Mouse (Mus musculus): ENCODE measurements around the gene Tacc3.

Gene Tacc3

DNA sequence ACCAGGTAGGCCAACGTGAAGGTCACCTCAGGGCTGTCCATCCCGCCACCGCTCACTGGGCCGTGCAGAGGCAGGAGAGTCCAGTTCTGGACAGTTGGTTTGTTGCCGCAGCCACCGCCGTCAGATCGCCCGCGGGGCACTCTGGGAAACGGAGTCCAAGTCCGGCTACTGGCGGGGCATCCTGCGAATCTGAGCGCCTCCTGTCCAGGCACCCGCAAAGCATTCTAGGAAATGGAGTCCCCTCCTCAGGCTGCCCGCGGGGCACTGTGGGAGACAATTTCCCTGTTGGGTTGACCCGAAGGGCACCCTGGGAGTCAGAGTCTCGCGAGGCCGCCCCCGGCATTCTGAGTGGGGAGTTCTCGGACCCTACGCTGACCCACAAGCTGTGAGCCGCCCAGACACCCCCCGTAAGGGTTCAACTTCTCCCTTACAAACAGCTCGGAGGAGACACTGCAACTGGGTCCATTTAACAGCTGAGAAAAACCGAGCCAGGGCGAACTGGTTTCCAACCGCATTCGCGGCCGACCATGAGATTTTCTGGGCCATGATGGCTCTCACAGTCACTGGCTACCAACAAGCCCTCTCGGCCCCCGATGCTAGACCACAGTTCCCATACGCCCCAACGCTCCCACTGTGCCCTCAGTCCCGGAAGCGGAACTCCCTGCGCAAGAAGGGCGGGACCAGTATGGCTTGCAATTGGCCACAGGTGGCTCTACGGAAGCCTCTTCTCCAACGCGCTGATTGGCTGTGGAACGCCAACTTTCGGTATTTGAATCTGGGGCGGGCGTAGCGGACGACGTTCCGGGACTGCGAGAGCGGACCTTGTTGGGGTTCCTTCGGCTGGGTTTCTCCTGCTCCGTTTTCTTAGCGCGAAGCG, at the start of gene Tacc3, which contains the start of gene Tmem129:
Gene Tacc3, plus strand, starts transcription at position 342 of the 877 bp plus-strand sequence.
Gene Tmem129, minus strand, starts transcription at position 630 of the 877 bp plus-strand sequence.
- DNase-seq (ENCODE audit: low spot score), result peak; percentile 99

DNA sequence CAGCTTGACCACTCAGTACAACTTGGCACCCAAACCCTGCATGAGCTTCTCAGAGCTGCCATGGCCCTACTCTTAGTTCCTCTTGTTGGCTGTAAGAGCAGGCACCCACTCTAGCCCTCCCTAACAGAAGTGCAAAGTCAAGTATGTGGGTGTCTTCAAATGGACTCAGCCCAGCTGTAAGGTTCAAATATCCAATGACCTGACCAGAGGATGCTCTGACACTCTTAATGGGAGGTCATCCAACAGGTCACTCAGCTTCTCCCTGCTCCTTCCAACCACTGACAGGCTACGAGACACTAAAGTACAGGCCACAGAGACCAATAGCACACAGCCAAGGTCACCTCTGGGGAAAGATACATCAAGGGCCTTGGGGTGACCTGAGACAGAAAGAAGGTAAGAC, 48.7 kb upstream of the Tacc3 start:
- DNase-seq (ENCODE audit: low spot score), result no peak

DNA sequence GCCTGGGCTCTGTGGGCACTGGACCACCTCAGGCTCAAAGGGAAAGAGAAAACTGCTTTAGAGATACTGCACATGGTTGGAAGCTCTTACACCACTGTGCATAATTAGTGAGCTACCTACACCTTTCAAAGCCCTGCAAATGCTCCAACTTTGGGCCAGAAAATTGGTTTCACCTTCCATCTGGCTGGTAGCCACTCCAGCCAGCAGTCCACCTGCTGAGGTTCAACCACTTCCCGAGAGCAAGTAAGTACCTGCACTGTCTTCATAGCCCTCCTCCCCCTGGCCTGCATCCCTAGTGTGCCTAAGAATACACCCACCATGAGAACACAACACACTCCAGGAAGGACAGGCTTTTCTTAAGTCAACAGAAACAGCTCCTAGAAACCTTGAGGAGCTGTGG, 46.1 kb upstream of the Tacc3 start:
- DNase-seq (ENCODE audit: low spot score), result no peak

DNA sequence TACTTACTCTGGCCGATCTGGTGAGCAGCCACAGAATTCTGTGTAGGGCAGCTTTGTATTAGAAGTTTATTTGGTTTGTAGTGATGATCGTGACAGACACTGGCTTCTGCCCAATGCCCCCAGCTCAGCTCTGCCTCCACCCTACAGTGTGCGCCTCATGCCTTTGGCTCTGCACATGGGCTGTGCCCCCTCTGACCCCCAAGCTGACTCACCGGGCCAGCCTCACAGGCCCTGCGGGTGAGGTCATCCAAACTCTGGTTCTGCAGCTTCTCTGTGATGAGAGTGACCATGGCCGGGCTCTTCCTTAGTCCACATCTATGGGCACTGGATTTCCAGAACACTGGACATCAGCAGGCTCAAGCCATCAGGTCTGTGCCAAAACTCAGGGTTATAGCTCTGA, 43.5 kb upstream of the Tacc3 start:
- DNase-seq (ENCODE audit: low spot score), result no peak

DNA sequence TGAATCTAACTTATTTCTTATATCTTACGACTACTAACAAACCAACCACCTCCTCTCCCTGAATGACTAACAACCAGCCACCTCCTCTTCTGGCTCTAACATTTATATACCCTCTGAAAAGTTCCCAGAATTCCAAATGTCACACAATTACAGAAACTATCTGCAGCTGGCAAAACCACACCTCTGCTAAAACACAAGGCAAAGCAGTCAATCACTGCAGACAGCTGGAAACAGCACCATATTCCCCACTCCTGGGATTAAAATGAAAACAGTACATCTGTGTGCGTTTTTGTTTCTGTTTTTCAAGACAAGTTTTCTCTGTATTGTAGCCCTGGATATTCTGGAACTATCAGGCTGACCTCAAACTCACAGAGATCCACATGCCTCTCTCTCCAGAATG, 35.3 kb upstream of the Tacc3 start:
- DNase-seq (ENCODE audit: low spot score), result no peak

DNA sequence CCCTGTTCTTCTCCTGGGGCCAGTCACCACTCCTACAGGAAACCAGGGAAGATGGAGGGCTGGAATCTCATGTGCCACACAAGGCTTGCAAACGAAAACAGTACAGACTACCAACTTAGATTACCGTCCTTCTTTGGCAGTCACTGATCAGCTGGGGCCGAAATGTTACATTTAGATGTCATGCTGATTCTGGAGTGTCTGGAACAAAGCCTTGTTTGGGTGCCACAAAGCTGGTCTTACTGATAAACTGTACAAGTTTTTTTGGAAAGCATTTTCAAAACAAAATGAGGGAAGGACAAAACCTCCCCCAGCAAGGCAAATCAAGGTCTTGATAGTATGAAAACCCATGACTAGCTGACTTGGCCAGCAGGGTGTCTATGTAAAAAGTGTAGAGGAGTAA, 34.2 kb upstream of the Tacc3 start:
- no peak for DNase-seq (ENCODE audit: low spot score)

DNA sequence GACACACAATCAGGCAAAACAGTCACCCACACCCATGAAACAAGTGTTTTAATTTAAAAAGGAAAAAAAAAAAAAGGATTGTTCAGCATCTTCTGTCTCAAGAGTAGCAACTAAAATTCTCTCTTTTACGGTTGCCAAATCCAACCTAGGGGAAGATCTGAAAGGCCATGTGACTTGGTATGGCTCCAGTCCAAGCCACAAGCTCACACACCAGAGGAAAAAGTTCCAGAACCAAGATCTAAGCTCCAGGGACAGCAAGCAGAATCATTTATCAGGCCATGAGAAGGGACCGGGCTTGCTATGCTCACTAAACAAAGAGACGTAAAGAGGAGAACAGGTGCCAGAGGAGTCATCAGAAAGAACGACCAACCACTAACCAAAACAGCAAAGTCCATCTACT, 30.0 kb upstream of the Tacc3 start:
- DNase-seq (ENCODE audit: low spot score), result no peak

DNA sequence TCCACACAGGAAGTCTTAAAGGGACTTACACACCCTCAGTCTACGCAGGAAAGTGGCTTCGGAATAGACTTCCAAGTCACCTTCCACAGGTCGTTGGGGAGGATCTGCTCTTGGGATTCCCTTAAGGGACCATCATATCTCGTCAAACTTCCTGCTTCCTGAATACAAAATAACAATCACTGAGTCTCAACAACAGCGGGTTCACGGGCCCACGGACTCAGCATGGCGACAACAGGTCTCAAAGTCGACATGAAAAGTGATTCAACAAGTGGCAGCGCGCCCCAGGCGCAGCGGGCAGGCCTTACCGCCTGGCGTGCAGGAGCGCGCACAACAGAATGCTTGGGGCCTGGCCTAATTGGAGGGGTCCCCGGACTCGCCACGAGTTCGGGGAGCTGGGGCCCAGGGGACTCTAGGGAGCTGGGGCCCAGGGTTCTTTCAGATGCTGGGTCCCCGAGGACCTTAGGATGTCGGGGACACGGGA, 29.1 kb upstream of the Tacc3 start:
- DNase-seq (ENCODE audit: low spot score), result peak; percentile 54

DNA sequence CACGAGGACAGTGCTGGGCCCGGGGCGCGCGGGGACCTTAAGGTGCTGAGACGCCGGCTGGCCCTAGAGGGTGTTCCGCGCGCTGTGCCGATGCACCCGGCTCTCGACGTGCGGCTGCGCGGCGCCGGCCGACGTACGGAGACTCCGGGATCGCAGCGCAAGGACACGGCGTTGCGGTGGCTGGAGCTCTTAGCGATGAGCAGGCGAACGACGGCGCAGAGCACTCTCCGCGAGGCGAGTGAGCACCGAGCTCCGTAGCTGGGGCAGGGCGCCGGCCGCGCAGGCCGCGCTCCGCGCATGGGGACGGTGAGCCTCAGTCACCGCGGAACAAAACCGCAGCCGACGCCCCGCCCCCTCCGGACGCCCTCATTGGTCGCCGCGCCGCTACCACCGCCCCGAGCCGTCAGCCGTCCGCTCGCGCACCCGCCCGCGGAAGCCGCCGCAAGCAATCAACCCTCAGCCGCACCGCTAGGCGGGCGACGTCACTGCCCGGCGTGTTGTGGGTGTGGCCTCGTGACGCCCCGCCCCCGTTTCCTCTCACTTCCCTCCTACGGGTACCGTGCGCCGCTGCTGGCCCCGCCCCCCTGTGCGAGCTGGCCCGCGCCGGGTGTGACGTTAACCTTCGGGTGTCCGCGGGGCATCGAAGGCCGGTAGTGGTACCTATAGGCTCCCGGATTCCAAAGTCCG, 28.5 kb upstream of the Tacc3 start, which contains the start of the genes Fam53a and Gm9903:
Gene Fam53a, minus strand, starts transcription at position 335 of the 687 bp plus-strand sequence.
Gene Gm9903, plus strand, starts transcription at position 625 of the 687 bp plus-strand sequence.
- DNase-seq (ENCODE audit: low spot score), result peak; percentile 98

DNA sequence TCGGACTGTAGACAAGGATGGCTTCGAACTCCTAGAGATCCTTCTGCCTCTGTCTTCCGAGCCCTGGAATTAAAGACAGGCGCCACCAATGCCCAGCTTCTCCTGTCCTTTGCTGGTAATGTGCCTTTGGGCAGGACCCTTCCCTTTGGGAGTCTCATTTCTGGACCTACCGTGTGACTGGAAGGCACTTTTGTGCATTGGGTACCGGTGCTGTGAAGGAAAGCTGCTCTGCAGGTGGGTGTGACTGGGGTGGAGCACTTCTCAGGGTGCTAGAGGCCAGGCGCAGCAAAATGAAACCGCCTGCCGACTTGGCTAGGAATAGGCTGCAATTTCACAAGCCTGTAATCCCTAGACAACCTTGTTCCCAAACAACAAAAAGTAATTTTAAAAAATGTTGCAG, 27.9 kb upstream of the Tacc3 start:
- no peak for DNase-seq (ENCODE audit: low spot score)

DNA sequence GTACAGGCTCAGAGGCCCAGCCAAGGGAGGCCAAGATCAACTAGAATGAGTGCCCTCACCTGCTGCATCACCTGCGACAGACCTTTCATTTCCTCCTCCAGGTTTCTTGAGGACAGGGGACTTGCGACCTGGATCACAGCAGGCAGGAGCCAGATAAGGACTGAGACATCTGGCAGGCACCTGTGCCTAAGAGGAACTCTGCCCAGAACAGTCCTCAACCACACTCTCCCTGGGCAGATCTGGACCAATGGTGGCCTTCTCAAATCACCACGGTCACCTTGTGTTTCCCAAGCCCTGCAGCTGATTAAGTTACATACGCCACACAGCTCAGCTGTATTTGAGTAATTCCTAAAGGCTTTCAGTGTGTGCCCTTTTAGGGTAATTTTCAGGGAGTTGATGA, 27.3 kb upstream of the Tacc3 start:
- DNase-seq (ENCODE audit: low spot score), result no peak

DNA sequence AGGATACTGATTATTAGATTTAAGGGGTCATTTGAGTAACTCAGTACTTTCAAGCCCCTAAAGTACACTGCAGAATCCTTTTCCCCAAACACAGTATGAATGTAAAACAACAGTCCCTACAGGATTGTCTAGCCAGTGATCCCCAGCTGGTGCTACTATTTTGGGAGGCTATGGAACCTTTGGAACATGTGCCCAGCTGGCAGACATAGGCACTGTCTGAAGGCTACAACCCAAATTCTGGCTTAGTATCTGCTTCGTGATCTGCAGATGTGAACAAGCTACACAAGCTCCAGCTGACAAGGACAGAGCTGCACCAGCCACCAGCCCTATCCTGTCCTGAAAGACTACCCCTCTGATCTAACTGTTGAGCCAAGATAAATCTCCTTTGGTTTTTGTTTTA, 25.4 kb upstream of the Tacc3 start:
- DNase-seq (ENCODE audit: low spot score), result no peak

DNA sequence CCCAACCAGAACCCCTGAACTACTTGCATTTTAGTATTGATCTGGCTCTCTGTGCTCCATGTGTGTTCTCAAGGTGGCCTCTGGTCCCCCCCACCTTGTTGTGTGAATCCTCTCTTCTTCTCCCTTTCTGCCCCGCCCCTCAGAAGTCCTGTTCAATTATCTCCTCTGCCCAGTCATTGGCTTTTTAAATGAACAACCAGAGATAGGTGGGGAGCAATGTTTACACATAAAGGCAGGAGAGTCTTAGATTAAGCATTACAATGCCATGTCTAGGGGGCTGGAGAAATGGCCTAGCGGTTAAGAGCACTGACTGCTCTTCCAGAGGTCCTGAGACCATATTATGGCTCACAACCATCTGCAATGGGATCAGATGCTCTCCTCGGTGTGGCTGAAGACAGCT, 22.6 kb upstream of the Tacc3 start:
- DNase-seq (ENCODE audit: low spot score), result no peak

DNA sequence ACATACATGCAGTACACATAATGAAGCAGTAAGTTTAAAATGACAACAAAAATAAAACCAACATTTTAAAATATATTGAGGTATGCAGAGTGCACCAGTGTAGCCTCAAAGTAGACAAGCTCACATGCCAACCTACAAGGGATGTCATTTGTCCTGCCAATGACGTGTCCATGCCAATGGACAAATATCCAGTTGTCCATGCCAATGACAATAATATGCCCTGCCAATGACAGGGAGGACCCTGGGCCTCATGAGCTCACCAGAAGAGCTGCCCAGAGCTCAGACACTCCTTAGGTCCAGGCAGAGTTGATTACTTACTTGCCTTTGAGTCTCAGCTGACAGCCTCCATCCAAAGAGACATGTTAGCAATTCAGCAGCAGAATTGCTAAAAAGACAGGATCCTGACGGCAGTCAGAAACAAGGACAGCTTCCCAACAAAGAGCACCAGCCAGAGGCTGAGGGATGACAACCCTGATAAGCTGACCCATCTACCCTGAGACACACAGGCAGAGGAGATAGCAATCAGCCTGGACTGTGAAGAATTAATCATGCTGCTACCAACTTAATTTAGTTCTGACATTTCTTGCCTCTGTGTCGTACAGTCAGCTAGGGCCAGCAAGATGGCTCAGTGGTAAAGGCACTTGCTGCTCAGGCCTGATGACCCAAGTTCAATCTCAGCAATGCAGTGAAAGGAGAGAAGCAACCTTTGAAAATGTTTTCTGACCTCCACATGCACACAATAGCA, 20.1 kb upstream of the Tacc3 start:
- DNase-seq (ENCODE audit: low spot score), result no peak

DNA sequence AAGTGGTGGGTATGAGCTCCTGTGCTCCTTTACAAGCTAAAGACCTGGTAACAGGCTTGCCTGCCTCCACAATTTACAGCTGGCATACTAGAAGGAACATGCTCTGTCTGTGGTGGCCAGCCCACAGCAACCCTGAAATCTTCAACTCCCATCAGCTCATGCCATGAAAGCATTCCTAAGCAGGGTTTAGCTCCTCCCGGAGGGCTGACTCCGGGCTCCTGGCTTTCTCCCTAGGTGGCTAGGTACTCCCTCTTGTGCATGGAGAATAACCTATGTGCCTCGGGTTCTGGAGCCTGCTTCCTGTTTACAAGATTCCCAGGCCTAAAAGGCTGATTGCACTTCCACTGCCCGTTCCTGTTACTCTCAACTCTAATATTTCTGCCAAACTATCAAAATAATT, 19.1 kb upstream of the Tacc3 start:
- no peak for DNase-seq (ENCODE audit: low spot score)

DNA sequence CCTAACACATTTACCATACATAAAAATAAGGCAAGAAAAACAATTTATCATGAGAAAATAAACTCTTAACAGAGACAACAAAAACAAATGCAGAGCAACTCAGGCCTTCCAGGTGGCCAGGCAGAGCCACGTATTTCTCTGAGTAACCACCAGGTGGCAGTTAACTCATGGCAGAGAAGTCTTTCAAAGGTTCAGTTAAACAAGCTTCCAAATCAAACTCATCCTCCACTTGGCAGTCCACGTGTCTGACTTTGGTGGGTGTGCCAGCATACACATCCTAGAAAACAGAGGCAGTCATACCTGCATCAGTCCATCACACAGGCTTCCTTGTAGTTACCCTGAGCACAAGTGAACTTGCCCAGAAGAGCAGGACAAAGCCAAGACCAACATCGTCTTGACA, 17.3 kb upstream of the Tacc3 start:
- DNase-seq (ENCODE audit: low spot score), result peak; percentile 79

DNA sequence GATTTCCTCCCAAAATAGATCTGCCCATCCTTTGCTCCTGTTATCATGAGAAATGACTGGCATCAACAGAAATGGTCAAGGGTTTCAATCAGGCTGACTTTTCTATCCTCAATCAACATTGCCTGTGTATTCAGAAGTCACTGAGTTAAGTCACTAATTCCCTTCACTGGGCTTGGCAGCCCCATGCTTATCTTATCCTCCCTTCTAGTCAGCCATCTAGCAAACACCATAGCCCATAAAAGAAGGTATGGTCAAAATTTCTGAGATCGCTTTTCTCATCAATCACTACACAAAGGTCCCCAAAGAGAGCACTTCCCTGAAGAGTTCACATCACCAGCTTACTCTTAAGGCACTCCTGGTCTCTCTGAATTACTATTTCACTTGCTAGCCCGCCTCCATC, 6.9 kb upstream of the Tacc3 start:
- DNase-seq (ENCODE audit: low spot score), result no peak

DNA sequence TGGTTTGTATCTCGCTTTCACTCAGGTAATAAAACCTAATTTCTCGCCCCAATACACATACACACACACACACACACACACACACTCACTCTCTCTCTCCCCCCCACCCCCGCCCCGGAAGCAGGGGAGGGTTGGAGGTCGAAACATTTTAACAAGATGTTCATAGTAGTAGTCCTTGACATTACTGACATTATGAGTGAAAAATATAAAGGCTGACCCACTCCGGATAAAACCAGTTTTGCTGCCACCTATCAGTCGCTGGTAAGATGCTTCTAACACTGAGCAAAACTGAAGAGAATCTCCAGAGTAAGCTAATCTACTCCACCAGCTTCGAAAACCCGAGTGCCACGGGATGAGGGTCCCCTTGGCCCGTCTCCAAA, 6.4 kb upstream of the Tacc3 start:
- DNase-seq (ENCODE audit: low spot score), result peak; percentile 13

DNA sequence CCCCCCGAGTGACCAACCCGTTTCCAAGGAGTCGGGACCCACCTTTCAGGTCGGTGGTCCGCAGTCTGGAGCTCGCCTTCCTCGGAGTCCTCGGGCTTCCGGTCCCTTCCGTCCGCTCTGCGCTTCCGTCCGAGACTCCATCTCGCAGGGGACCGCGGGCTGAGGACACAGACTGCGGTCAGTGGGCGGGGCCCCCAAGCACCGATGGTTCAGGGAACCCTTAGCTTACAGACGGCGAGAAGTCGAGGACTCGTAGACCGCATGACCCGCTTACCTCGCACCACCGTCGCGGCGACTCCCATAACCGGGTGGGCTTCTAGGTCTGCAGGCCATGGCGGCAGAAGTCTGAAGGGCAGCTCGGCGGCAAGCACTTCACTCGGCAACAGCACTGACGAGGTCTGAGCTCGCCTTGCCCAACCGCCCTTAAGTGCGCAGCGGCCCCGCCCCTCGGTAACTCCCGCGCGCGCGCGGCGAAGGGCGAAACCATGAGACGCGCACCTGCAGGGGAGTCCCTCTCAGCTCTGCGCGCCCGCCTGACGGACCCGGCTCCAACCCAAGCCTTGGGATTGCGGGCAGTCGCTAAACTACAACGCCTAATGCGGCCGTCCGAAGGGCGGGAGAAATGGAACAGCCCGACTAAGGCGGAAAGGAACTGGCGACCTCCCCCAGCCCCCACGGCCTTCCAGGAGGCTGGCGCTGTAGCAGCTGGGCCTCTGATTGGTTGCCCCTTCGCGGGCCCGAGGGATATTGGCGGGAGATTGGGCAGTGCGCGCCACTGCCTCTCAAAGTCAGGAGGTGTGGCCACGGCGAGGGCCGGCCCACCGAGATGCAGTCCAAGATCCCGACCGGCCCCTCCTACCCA, 5.8 kb upstream of the Tacc3 start, which contains the start of gene Slbp:
Gene Slbp, minus strand, starts transcription at position 654 of the 862 bp plus-strand sequence.
- DNase-seq (ENCODE audit: low spot score), result peak; percentile 97

DNA sequence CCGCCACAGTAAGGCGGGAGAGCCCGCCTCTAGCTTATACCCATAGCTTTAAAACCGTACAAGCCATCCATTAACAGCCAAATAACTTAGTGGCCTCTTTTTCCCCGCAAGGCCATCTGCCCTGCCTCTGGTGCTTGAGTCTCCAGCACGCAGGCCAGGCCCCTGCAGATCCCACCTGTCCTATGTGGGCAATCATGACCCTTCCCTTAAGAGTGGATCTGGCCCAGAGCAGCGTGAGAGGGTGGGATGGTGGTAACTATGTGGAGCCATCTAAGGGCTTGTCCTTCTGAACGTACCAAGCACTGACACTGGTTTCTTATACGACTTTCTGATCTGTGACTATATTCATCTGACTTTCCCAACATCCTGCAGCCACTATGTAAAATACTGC, 5.2 kb upstream of the Tacc3 start:
- no peak for DNase-seq (ENCODE audit: low spot score)

DNA sequence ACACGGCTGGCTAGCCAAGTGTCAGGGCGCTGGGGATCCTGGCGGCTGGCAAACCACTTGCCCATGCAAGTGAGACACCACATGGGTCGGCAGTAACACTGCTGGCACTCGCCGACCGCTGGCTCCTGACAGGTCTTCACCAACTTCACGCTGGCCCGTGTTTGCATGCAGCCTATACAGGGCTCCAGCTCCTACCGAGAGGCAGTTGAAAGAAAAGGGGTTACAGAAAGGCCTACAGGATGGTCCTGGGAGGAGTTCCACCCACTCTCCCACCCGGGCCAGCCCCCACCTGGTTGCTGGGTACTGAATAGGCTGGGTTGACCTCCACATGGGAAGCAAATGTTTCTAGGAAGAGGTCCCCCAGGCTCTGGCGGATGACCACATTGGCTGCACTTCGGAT, 3.5 kb upstream of the Tacc3 start:
- DNase-seq (ENCODE audit: low spot score), result no peak
